Mouse (Mus musculus): ENCODE results near the gene Hdac5. TPM values are rescaled to one million over a fixed set of nuclear protein-coding genes. Genes with fewer than 3 reads are reported as not detected.

The Hdac5 gene
- polyA plus RNA-seq, 1 experiment from 2014 or later, result 36.8 TPM

- Histone ChIP-seq H3K9ac (ENCODE audit: low read length) (no peak overlapping the region), H3K36me3 (ENCODE audit: control insufficient read depth, insufficient read depth, low read length) (no peaks in the 10 kb centered on the region), H3K4me1 (replicated peaks; ENCODE audit: control insufficient read depth, insufficient read depth, low read length) (peaks cover 29% of the 10 kb centered on the region), H3K9me3 (ENCODE audit: control insufficient read depth, low read length) (no peaks in the 10 kb centered on the region), H3K4me2 (ENCODE audit: low read depth, low read length, severe bottlenecking) (no peak overlapping the region), H3K4me3 (ENCODE audit: low read depth, low read length) (no peak overlapping the region), H3K27me3 (ENCODE audit: control insufficient read depth, insufficient read depth, low read length) (no peaks in the 10 kb centered on the region; the same call in none of the 2 replicates), H3K27ac (ENCODE audit: low read depth, low read length) (no peak overlapping the region)
- WGBS, result 83% methylated on average over 8 of the region's 8 CpGs
- ATAC-seq (replicated peaks; ENCODE audit: low FRiP score) (no peak), DNase-seq (ENCODE audit: low spot score) (no peak)
These were observed 8.6 kb downstream of the Hdac5 start for GRCm38 (mm10) chr11:102221243-102221953.

GRCm38 (mm10) chr11:102220451-102220850 is 9.5 kb downstream of the Hdac5 start:
- H3K9ac ChIP-seq (ENCODE audit: low read length), result no peak overlapping the region
- no peaks in the 10 kb centered on the region for H3K9me3 ChIP-seq (ENCODE audit: control insufficient read depth, low read length)
- H3K27ac ChIP-seq (ENCODE audit: low read depth, low read length), result no peak overlapping the region
- WGBS, result 69% methylated on average over 6 of the region's 6 CpGs
- H3K4me3 ChIP-seq (ENCODE audit: low read depth, low read length), result no peak overlapping the region
- no peaks in the 10 kb centered on the region; the same call in 1 of the 2 replicates for H3K27me3 ChIP-seq (ENCODE audit: control insufficient read depth, insufficient read depth, low read length)
- no peaks in the 10 kb centered on the region for H3K36me3 ChIP-seq (ENCODE audit: control insufficient read depth, insufficient read depth, low read length)
- DNase-seq (ENCODE audit: low spot score) (peak; percentile 48), ATAC-seq (replicated peaks; ENCODE audit: low FRiP score) (no peak)
- H3K4me1 ChIP-seq (replicated peaks; ENCODE audit: control insufficient read depth, insufficient read depth, low read length), result peaks cover 24% of the 10 kb centered on the region
- H3K4me2 ChIP-seq (ENCODE audit: low read depth, low read length, severe bottlenecking), result no peak overlapping the region

- Histone ChIP-seq H3K9me3 (ENCODE audit: control insufficient read depth, low read length) (no peaks in the 10 kb centered on the region), H3K36me3 (ENCODE audit: control insufficient read depth, insufficient read depth, low read length) (no peaks in the 10 kb centered on the region), H3K4me1 (replicated peaks; ENCODE audit: control insufficient read depth, insufficient read depth, low read length) (peaks cover 21% of the 10 kb centered on the region), H3K27me3 (ENCODE audit: control insufficient read depth, insufficient read depth, low read length) (no peaks in the 10 kb centered on the region; the same call in 1 of the 2 replicates), H3K4me2 (ENCODE audit: low read depth, low read length, severe bottlenecking) (no peak overlapping the region), H3K9ac (ENCODE audit: low read length) (no peak overlapping the region), H3K27ac (ENCODE audit: low read depth, low read length) (no peak overlapping the region), H3K4me3 (ENCODE audit: low read depth, low read length) (no peak overlapping the region)
- DNase-seq (ENCODE audit: low spot score) (peak; percentile 52), ATAC-seq (replicated peaks; ENCODE audit: low FRiP score) (no peak)
- WGBS, result 81% methylated on average over 4 of the region's 4 CpGs
These were observed 10.0 kb downstream of the Hdac5 start for GRCm38 (mm10) chr11:102219994-102220346.

- Histone ChIP-seq H3K4me3 (ENCODE audit: low read depth, low read length) (no peak overlapping the region), H3K27me3 (ENCODE audit: control insufficient read depth, insufficient read depth, low read length) (no peaks in the 10 kb centered on the region; the same call in 1 of the 2 replicates), H3K4me1 (replicated peaks; ENCODE audit: control insufficient read depth, insufficient read depth, low read length) (peaks cover 16% of the 10 kb centered on the region), H3K27ac (ENCODE audit: low read depth, low read length) (peak overlapping the region; percentile 48; the same call in 1 of the 2 replicates), H3K9ac (ENCODE audit: low read length) (no peak overlapping the region; the same call in 1 of the 2 replicates), H3K9me3 (ENCODE audit: control insufficient read depth, low read length) (no peaks in the 10 kb centered on the region), H3K36me3 (ENCODE audit: control insufficient read depth, insufficient read depth, low read length) (no peaks in the 10 kb centered on the region), H3K4me2 (ENCODE audit: low read depth, low read length, severe bottlenecking) (peak overlapping the region; percentile 19; the same call in 1 of the 2 replicates)
- peak; percentile 44 for DNase-seq (ENCODE audit: low spot score)
- 78% methylated on average over 14 of the region's 14 CpGs for WGBS
- ATAC-seq (replicated peaks; ENCODE audit: low FRiP score), result no peak
These were observed 10.5 kb downstream of the Hdac5 start for GRCm38 (mm10) chr11:102219247-102219993.

- Histone ChIP-seq H3K9ac (ENCODE audit: low read length) (peak overlapping the region; percentile 21; the same call in 1 of the 2 replicates), H3K9me3 (ENCODE audit: control insufficient read depth, low read length) (no peaks in the 10 kb centered on the region), H3K4me3 (ENCODE audit: low read depth, low read length) (peak overlapping the region; percentile 1; the same call in 1 of the 2 replicates), H3K4me1 (replicated peaks; ENCODE audit: control insufficient read depth, insufficient read depth, low read length) (peaks cover 14% of the 10 kb centered on the region), H3K36me3 (ENCODE audit: control insufficient read depth, insufficient read depth, low read length) (no peaks in the 10 kb centered on the region), H3K4me2 (ENCODE audit: low read depth, low read length, severe bottlenecking) (peak overlapping the region; percentile 19; the same call in 1 of the 2 replicates), H3K27ac (ENCODE audit: low read depth, low read length) (peak overlapping the region; percentile 48; the same call in 1 of the 2 replicates), H3K27me3 (ENCODE audit: control insufficient read depth, insufficient read depth, low read length) (no peaks in the 10 kb centered on the region; the same call in 1 of the 2 replicates)
- DNase-seq (ENCODE audit: low spot score) (peak; percentile 86), ATAC-seq (replicated peaks; ENCODE audit: low FRiP score) (peak; percentile 80)
- under 1% methylated on average over 9 of the region's 10 CpGs for WGBS
These were observed 11.2 kb downstream of the Hdac5 start for GRCm38 (mm10) chr11:102218783-102219182.

GRCm38 (mm10) chr11:102217876-102218430 is 12.0 kb downstream of the Hdac5 start:
- 76% methylated on average over 7 of the region's 7 CpGs for WGBS
- H3K9ac ChIP-seq (ENCODE audit: low read length), result peak overlapping the region; percentile 1; the same call in 1 of the 2 replicates
- H3K27ac ChIP-seq (ENCODE audit: low read depth, low read length), result no peak overlapping the region; the same call in 1 of the 2 replicates
- H3K36me3 ChIP-seq (ENCODE audit: control insufficient read depth, insufficient read depth, low read length), result no peaks in the 10 kb centered on the region
- H3K9me3 ChIP-seq (ENCODE audit: control insufficient read depth, low read length), result no peaks in the 10 kb centered on the region
- H3K4me2 ChIP-seq (ENCODE audit: low read depth, low read length, severe bottlenecking), result peak overlapping the region; percentile 19; the same call in 1 of the 2 replicates
- ATAC-seq (replicated peaks; ENCODE audit: low FRiP score), result no peak
- H3K4me1 ChIP-seq (replicated peaks; ENCODE audit: control insufficient read depth, insufficient read depth, low read length), result peaks cover 14% of the 10 kb centered on the region
- DNase-seq (ENCODE audit: low spot score), result no peak
- no peak overlapping the region for H3K4me3 ChIP-seq (ENCODE audit: low read depth, low read length)
- no peaks in the 10 kb centered on the region for H3K27me3 ChIP-seq (ENCODE audit: control insufficient read depth, insufficient read depth, low read length)

GRCm38 (mm10) chr11:102217396-102217795 is 12.6 kb downstream of the Hdac5 start:
- no peak overlapping the region for H3K4me2 ChIP-seq (ENCODE audit: low read depth, low read length, severe bottlenecking)
- DNase-seq (ENCODE audit: low spot score), result peak; percentile 45

GRCm38 (mm10) chr11:102216886-102217240 is 13.1 kb downstream of the Hdac5 start:
- WGBS, result 66% methylated on average over 5 of the region's 5 CpGs
- no peaks in the 10 kb centered on the region for H3K36me3 ChIP-seq (ENCODE audit: control insufficient read depth, insufficient read depth, low read length)
- ATAC-seq (replicated peaks; ENCODE audit: low FRiP score) (no peak), DNase-seq (ENCODE audit: low spot score) (peak; percentile 50)
- H3K9me3 ChIP-seq (ENCODE audit: control insufficient read depth, low read length), result no peaks in the 10 kb centered on the region
- no peaks in the 10 kb centered on the region for H3K27me3 ChIP-seq (ENCODE audit: control insufficient read depth, insufficient read depth, low read length)
- no peak overlapping the region for H3K4me3 ChIP-seq (ENCODE audit: low read depth, low read length)
- no peak overlapping the region for H3K4me2 ChIP-seq (ENCODE audit: low read depth, low read length, severe bottlenecking)
- no peak overlapping the region for H3K27ac ChIP-seq (ENCODE audit: low read depth, low read length)
- H3K9ac ChIP-seq (ENCODE audit: low read length), result no peak overlapping the region
- peaks cover 14% of the 10 kb centered on the region for H3K4me1 ChIP-seq (replicated peaks; ENCODE audit: control insufficient read depth, insufficient read depth, low read length)

More at GRCm38 (mm10) chr11:102217396-102217795, 12.6 kb downstream of the Hdac5 start:
- WGBS, result 81% methylated on average over 6 of the region's 6 CpGs
- peaks cover 14% of the 10 kb centered on the region for H3K4me1 ChIP-seq (replicated peaks; ENCODE audit: control insufficient read depth, insufficient read depth, low read length)
- no peaks in the 10 kb centered on the region for H3K9me3 ChIP-seq (ENCODE audit: control insufficient read depth, low read length)
- H3K9ac ChIP-seq (ENCODE audit: low read length), result no peak overlapping the region
- ATAC-seq (replicated peaks; ENCODE audit: low FRiP score), result no peak
- no peak overlapping the region for H3K4me3 ChIP-seq (ENCODE audit: low read depth, low read length)
- H3K27ac ChIP-seq (ENCODE audit: low read depth, low read length), result no peak overlapping the region
- H3K27me3 ChIP-seq (ENCODE audit: control insufficient read depth, insufficient read depth, low read length), result no peaks in the 10 kb centered on the region
- no peaks in the 10 kb centered on the region for H3K36me3 ChIP-seq (ENCODE audit: control insufficient read depth, insufficient read depth, low read length)

Data from forebrain, embryonic 11.5 days (tissue).